Mouse (Mus musculus) heart, postnatal 0 days (tissue): ENCODE data around the gene Pam16. TPM values are rescaled to one million over a fixed set of nuclear protein-coding genes. Genes with fewer than 3 reads are reported as not detected.

ENCODE experiments used
- ATAC-seq: fragments of 200-750 bp; cut with Nextera tagmentation; 2 replicates; pipeline ENCODE4 v1.8.0; 2017; ENCODE audit warnings: low read depth, moderate number of reproducible peaks, moderate library complexity; ENCODE audit not compliant: insufficient read depth
- DNase-seq: peaks from one replicate; pipeline ENCODE4 v3.0.0-alpha.2; 2016; ENCODE audit warnings: low spot score
- H3K27ac ChIP-seq: fragments of 300-500 bp; sonication (generic); 2 replicates; pipeline ENCODE4 v1.5.1; 2014; ENCODE audit warnings: low read depth, mild to moderate bottlenecking
- H3K27me3 ChIP-seq: fragments of 300-500 bp; sonication (generic); 2 replicates; pipeline ENCODE4 v1.6.1; 2014; ENCODE audit warnings: low read length, mixed read lengths; ENCODE audit not compliant: control insufficient read depth, insufficient read depth
- H3K36me3 ChIP-seq: fragments of 300-500 bp; sonication (generic); replicated peaks from 2 replicates; pipeline ENCODE4 v1.6.1; 2014; ENCODE audit warnings: low read length, mixed read lengths; ENCODE audit not compliant: control insufficient read depth, insufficient read depth
- H3K4me1 ChIP-seq: fragments of 300-500 bp; sonication (generic); 2 replicates; pipeline ENCODE4 v1.6.1; 2014; ENCODE audit warnings: antibody characterized with exemption; ENCODE audit not compliant: control insufficient read depth, insufficient read depth
- H3K4me2 ChIP-seq: fragments of 300-500 bp; sonication (generic); 2 replicates; pipeline ENCODE4 v1.6.1; 2014; ENCODE audit warnings: low read depth, mild to moderate bottlenecking, low read length, moderate library complexity
- H3K4me3 ChIP-seq: fragments of 300-500 bp; sonication (generic); 2 replicates; pipeline ENCODE4 v1.5.1; 2014; ENCODE audit warnings: low read depth, low read length
- H3K9ac ChIP-seq: fragments of 300-500 bp; sonication (generic); replicated peaks from 2 replicates; pipeline ENCODE4 v1.6.1; 2014; ENCODE audit warnings: low read depth, low read length, mixed read lengths
- H3K9me3 ChIP-seq: fragments of 300-500 bp; sonication (generic); replicated peaks from 2 replicates; pipeline ENCODE4 v1.6.1; 2016; ENCODE audit warnings: low read length; ENCODE audit not compliant: control insufficient read depth
- CTCF ChIP-seq: IDR thresholded peaks from 2 replicates; pipeline ENCODE4 v1.5.1; 2016; ENCODE audit warnings: antibody characterized with exemption, control low read depth, low read depth
- EP300 ChIP-seq: IDR thresholded peaks from 2 replicates; pipeline ENCODE4 v1.6.1; 2016; ENCODE audit warnings: antibody characterized with exemption, low read depth
- WGBS: fragments of 180-500 bp; shearing (Covaris S2); extraction: QIAGEN DNeasy Blood & Tissue Kit; methylation state at CpG from one replicate; pipeline ENCODE4 v1.1.7; 2014; 5-methylcytosine and 5-hydroxymethylcytosine counted together
- polyA plus RNA-seq: library from polyadenylated mRNA; unstranded; fragments of >200 nt; fragmentation: Nextera tagmentation; extraction: Ambion mirVana; gene quantifications from 2 replicates; pipeline ENCODE4 v1.2.1, GENCODE M21; 2015
- total RNA-seq: library from RNA; depleted of rRNA; stranded (reverse); fragments of >200 nt; gene quantifications from 2 replicates; pipeline ENCODE4 v1.2.3, GENCODE M21; 2014; ENCODE audit warnings: low replicate concordance

The Pam16 gene
- total and polyA plus RNA-seq, 2 experiments from 2014 or later = 74.9 to 172 TPM

DNA sequence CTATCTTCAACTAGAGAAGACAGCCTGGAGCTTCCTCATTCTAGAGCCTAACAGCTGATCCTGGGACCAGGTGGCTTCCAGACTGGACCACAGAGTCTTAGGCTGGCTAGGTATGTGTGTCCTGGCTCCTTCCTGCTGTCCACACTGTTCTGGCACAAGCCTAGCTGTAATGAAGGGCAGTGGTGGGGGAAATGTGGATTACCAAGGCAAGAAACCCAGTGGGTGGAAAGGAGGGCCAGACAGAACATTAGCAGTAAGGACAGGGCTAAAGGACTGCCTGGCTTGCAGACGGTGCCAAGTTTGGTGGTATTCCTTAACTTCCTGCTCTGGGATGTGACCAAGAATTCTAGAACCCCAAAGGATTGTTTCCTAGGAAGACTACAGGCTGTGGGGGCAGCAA is 26.3 kb upstream of the Pam16 start:
- H3K4me1 ChIP-seq = peaks cover 51% of the 10 kb centered on the region
- ATAC-seq (no peak), DNase-seq (no peak)
- H3K27ac ChIP-seq = peak overlapping the region; percentile 69; the same call in 1 of the 2 replicates
- H3K9ac ChIP-seq = no peak overlapping the region
- no peaks in the 10 kb centered on the region for H3K27me3 ChIP-seq
- H3K9me3 ChIP-seq = no peaks in the 10 kb centered on the region
- WGBS = 60% methylated on average over 1 of the region's 1 CpGs
- no peak overlapping the region for H3K4me3 ChIP-seq
- no peak for TF ChIP-seq CTCF
- no peak for TF ChIP-seq EP300
- H3K4me2 ChIP-seq = no peak overlapping the region
- H3K36me3 ChIP-seq = peaks cover 50% of the 10 kb centered on the region

DNA sequence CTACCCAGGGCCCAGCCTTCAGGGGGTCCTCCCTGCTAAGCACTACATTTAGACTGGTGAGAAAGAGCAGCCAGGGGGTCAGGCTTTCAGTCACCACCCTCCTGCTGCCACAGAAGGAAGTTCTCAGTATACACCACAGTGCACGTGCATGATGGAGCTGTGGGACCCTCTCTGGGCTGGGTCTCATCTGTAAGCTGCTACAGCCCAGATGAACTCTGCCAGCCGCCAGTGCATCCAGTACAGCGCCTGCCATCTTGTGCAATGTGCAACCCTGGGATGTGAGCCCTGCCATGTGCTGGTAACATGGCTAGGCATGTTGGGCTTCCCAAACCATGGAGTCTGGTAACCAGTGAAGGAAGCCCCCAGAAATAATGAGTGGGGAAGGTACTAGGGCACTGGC is 25.4 kb upstream of the Pam16 start:
- Histone ChIP-seq H3K4me1 (peaks cover 52% of the 10 kb centered on the region), H3K27ac (no peak overlapping the region), H3K27me3 (no peaks in the 10 kb centered on the region), H3K4me2 (no peak overlapping the region), H3K36me3 (peaks cover 48% of the 10 kb centered on the region), H3K9ac (no peak overlapping the region), H3K4me3 (no peak overlapping the region), H3K9me3 (no peaks in the 10 kb centered on the region)
- DNase-seq (no peak), ATAC-seq (no peak)
- 93% methylated on average over 3 of the region's 3 CpGs for WGBS
- no peak for TF ChIP-seq EP300
- no peak for TF ChIP-seq CTCF

DNA sequence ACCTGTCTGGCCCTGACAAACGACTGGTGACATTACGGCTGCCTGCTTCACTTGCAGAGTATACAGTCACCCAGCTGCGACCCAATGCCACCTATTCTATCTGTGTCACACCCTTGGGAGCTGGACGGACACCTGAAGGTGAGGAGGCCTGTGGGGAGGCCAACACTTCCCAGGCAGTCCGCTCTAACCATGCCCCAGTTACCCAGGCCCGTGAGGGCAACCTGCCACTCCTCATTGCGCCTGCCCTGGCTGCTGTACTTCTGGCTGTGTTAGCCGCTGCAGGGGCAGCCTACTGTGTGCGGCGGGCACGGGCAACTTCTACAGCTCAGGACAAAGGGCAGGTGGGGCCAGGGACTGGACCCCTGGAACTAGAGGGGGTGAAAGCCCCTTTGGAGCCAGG is 24.9 kb upstream of the Pam16 start:
- H3K27me3 ChIP-seq = no peaks in the 10 kb centered on the region
- DNase-seq (no peak), ATAC-seq (no peak)
- H3K9me3 ChIP-seq = no peaks in the 10 kb centered on the region
- peaks cover 43% of the 10 kb centered on the region for H3K36me3 ChIP-seq
- TF ChIP-seq EP300 (no peak), CTCF (no peak)
- 85% methylated on average over 11 of the region's 11 CpGs for WGBS
- no peak overlapping the region for H3K9ac ChIP-seq
- H3K4me3 ChIP-seq = no peak overlapping the region
- H3K27ac ChIP-seq = no peak overlapping the region
- H3K4me2 ChIP-seq = no peak overlapping the region
- peaks cover 52% of the 10 kb centered on the region for H3K4me1 ChIP-seq

DNA sequence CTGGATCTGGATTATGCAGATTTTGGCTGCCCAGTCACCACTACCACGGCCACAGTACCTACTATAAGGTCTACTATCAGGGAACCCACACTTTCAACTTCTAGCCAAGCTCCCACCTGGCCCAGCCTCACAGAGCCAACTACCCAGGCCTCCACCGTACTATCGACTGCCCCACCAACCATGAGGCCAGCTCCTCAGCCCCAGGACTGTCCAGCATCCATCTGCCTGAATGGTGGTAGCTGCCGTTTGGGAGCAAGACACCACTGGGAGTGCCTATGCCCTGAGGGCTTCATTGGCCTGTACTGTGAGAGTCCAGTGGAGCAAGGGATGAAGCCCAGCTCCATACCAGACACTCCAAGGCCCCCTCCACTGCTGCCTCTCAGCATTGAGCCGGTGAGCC is 24.4 kb upstream of the Pam16 start:
- no peaks in the 10 kb centered on the region for H3K27me3 ChIP-seq
- H3K27ac ChIP-seq = no peak overlapping the region
- no peak overlapping the region for H3K9ac ChIP-seq
- H3K4me1 ChIP-seq = peaks cover 56% of the 10 kb centered on the region
- H3K4me3 ChIP-seq = no peak overlapping the region
- H3K9me3 ChIP-seq = no peaks in the 10 kb centered on the region
- H3K36me3 ChIP-seq = peaks cover 40% of the 10 kb centered on the region
- ATAC-seq = no peak
- TF ChIP-seq EP300 (no peak), CTCF (no peak)
- DNase-seq = peak; percentile 2
- 84% methylated on average over 5 of the region's 5 CpGs for WGBS
- H3K4me2 ChIP-seq = no peak overlapping the region

DNA sequence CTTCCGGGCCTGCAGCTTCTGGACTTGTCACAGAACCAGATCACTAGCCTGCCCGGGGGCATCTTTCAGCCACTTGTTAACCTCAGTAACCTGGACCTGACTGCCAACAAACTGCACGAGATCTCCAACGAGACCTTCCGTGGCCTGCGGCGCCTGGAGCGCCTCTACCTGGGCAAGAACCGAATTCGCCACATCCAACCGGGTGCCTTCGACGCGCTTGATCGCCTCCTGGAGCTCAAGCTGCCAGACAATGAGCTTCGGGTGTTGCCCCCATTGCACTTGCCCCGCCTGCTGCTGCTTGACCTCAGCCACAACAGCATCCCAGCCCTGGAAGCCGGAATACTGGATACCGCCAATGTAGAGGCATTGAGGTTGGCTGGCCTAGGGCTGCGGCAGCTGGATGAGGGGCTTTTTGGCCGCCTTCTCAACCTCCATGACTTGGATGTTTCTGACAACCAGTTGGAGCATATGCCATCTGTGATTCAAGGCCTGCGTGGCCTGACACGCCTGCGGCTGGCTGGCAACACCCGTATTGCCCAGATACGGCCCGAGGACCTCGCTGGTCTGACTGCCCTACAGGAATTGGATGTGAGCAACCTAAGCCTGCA is 23.7 kb upstream of the Pam16 start:
- 89% methylated on average over 28 of the region's 28 CpGs for WGBS
- Histone ChIP-seq H3K27ac (no peak overlapping the region), H3K9me3 (no peaks in the 10 kb centered on the region), H3K27me3 (no peaks in the 10 kb centered on the region), H3K4me1 (peaks cover 63% of the 10 kb centered on the region), H3K4me3 (no peak overlapping the region), H3K4me2 (no peak overlapping the region), H3K9ac (no peak overlapping the region), H3K36me3 (peaks cover 40% of the 10 kb centered on the region)
- peak; percentile 4 for DNase-seq
- no peak for TF ChIP-seq CTCF
- no peak for ATAC-seq

DNA sequence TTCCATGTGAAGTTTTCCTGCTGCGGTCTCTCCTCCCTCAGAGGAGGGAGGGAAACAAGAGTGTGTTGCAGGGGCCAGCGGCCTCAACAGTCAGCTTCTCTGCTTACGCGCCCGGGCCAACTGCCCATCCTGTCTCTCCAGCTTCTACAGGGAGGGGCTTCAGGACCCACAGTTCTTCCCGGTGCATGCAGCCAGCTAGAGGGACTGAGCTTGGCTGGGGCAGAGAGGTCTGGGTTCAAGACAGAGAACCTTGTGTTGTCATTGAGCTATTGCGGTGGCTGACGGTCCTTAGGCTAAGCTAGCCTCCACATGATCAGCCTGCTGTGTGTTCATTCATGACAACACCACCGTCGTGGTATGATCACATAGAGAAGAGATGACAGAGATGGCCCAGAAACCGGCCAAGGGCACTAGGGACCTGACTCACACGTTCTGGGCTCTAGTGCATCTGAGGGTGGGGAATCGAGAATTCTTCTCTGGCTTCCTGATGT is 22.9 kb upstream of the Pam16 start:
- H3K27me3 ChIP-seq = no peaks in the 10 kb centered on the region
- peaks cover 65% of the 10 kb centered on the region for H3K4me1 ChIP-seq
- no peak overlapping the region for H3K4me2 ChIP-seq
- peak overlapping the region; percentile 13; the same call in 1 of the 2 replicates for H3K9ac ChIP-seq
- TF ChIP-seq CTCF (no peak), EP300 (no peak)
- 0 out of 2 replicates have a peak, but pooled peaks have one; percentile 9 for ATAC-seq
- H3K4me3 ChIP-seq = no peak overlapping the region
- H3K36me3 ChIP-seq = peaks cover 40% of the 10 kb centered on the region
- no peaks in the 10 kb centered on the region for H3K9me3 ChIP-seq
- DNase-seq = no peak
- H3K27ac ChIP-seq = peak overlapping the region; percentile 55
- 38% methylated on average over 13 of the region's 13 CpGs for WGBS
